Mouse (Mus musculus): ENCODE results near the gene Gm20449. TPM values are rescaled to one million over a fixed set of nuclear protein-coding genes. Genes with fewer than 3 reads are reported as not detected.
"Not testable (repeated sequence)": the region's sequence is repeated elsewhere in the genome, so short reads cannot be mapped to it uniquely, and the experiment has no call there.

The Gm20449 gene
- under 1 TPM in 1 of 2 experiments, not detected in 1; 0.40 TPM for total RNA-seq (2021)
- long read RNA-seq, experiment 1, result 0 reads
- long read RNA-seq, experiment 2, result 0 reads

DNA sequence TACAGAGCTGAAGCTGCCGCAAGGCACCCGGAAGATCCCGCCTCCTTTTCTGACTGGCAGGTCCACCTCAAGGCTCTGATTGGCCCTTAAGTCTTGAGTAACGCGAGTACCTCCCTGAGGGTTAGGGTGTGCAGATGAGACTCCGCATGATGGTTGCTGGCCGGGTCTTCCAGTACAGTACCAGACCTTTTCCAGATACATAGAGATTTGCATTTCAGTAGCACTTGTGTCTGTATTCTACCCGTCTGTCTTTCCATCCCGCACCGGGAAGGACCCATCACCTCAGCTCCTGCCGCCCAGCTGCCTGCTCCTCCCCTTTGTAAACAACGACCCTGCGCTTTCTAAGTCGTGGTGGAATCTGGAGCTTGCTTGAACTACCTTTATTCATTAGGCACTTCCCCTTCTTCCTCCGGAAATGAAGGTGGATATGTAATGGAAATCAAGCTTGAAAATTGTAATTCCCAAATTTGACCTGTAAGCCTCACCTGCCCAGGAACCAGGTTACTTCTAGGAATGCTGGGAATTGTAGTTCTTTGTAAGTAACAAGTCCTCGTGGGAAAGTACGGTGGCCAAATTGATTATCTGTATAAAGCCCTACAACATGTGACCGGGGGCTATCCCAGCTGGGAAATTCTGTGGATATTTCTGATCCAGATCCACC lies at the start of gene Gm20449, which contains the start of gene AW146154:
Gene Gm20449 (minus strand): TSS at position 29 of the 661 bp plus-strand sequence.
Gene AW146154 (minus strand): TSS at position 502 of the 661 bp plus-strand sequence.
- peak; percentile 100 for DNase-seq (ENCODE audit: low spot score in 2 of 2)

DNA sequence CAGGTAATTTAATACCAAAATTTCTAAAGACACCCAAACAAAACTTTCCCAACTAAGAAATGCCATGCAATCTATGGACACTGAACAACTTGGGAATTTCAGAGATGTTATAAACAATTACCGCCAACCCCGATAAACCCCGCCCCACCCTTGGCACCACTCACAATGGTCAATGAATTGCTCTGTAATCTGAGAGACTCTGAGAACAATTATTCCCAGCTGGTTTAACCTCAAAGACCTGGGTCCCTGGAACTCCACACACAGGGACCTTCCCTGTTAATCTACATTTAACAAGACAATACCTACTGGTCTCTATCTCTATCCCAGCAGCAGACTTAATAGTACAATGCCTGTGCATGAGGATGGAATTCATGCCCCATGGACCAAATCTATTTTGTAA lies 13.5 kb upstream of the Gm20449 start:
- DNase-seq (ENCODE audit: low spot score in 2 of 2), result no peak

DNA sequence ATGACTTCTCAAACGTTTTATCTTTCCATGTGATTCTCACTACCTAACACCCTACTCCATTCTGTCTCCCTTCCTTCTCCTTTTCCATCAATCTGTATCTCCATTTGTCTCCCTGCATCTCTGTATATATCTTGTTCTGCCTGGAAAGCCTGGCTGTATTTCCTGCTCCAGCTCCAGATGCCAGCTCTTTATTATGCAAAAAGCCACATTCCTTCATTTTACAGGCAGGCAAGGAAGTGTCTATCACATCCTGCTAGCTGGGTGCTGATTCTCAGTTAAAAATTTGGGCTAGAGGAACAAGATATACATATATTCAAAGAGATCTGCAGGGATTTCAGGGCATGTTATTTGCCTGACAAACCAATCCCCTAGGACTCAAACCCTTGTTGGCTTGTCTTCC lies 13.0 kb upstream of the Gm20449 start:
- DNase-seq (ENCODE audit: low spot score in 2 of 2), result no peak

DNA sequence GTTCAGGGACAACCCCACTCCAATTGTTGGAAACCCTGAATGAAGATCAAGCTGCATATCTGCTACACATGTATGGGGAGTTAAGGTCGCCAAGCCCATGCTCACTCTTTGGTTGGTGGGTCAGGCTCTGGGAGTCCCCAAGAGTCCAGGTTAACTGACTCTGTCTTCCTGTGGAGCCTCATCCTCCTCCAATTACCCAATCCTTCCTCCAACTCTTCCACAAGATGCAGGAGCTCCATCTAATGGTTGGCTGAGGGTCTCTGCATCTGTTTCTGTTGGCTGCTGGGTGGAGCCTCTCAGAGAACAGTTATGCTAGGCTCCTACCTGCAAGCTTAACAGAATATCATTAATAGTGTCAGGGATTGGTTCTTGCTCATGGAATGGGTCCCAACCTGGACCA lies 3.2 kb upstream of the Gm20449 start:
- no peak for DNase-seq (ENCODE audit: low spot score in 2 of 2)

DNA sequence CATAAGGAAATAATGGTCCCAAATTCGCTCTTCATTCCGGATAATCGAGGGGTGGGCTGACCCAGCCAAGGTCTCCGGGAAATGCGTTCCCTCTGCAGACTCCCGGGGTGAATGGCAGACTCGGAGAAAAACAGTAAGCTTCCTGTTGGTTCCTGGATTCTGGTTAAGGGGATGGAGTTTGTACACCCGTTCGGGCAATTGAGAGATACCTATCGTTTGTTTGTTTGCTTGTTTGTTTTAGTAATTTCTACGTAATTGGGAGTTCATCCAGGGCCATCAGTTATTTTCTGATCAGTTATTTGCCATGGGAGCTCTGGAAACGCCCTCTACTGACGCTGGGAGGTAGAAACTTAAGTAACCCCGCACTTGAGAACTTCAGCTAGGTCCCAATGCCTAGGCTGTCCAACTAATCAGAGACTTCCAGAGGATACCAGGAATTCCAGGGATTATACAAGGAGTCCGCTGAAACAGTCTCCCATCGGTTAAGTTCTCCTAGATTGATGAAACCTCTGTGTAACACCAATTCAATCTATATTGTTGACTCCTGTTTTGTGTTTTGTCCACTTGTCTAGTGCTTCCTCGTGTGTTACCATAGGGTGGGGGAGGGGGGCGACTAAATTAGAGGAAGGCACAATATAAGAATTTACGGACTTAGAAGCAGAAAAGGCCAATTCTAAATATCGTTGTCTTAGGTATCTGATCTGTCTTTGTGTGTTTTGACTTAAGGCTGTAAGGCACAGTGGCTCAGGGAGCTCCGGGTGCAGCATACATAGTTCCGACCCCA lies 1.1 kb upstream of the Gm20449 start:
- DNase-seq (ENCODE audit: low spot score in 2 of 2), result peak; percentile 63 to 64

DNA sequence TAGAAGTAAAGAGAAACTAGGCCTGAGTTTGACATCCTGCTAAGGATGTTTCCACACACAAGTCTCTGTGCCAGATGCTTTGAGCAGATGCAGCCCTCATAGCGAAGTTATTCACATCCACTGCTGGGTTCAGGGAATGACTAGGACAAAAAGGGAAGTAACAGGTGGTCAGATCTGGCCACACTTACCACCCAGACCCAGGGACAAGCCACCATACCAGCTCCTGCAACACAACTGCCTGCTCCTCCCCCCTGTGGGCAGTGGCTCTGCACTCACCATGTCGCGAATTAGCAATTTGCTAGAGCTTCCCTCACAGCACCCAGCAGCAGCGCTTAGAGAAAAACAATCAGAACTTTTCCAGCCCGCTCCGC lies 214 bp downstream of the Gm20449 start:
- DNase-seq (ENCODE audit: low spot score in 2 of 2), result not testable (repeated sequence)

DNA sequence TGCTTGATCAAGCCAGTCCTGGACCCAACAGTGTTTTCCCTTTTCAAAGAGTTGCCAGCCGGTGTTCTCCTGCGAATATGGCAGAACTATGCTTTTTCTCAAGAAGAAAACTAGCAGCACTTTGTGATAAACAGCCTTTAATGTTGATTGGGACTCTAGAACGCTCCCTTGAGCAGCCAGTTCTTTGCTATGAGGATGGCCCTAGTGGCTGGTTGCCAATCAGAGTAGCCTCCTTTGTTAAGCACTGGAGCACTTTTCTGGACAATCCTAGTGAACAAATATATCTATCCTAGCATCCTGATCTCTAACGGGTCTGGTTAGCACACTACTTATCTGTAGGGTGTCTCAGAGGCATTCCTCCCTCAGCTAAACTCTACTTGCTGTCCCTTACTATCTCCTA lies 753 bp downstream of the Gm20449 start:
- DNase-seq (ENCODE audit: low spot score in 2 of 2), result not testable (repeated sequence)

DNA sequence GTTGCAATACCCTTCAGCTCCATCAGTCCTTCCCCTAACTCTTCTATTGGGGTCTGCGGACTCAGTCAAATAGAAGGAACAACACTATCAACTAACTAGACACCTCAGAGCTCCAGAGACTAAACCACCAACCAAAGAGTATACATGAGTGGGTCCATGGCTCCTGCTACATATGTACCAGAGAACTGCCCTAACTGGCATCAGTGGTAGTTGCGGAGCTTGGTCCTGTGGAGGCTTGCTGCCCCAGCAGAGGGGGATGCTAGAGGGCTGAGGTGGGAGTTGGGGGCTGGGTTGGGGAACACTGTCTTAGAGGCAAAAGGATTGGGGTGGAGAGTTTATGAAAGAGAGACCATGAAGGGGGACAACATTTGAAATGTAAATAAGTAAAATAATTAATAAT lies 1.3 kb downstream of the Gm20449 start:
- DNase-seq (ENCODE audit: low spot score in 2 of 2), result no peak

DNA sequence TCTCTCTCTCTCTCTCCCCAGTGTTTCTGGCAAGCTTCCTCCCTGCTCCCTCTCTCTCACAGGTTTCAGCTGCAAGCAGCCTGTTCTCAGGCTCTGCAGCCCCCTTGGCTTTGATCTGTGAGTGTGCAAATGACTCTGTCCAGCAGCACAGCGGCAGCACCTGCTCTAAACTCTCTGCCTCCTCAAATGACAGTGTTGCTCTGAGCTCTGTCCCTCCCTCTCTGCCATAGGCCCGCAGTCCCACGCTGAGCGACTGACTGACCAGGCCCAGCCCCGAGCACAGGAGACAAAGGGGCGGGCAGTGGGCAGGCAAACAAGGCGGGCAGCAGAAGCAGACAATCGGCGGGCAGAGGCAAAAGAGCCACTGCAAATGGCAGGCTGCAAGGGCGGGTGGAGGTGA lies 47.4 kb downstream of the Gm20449 start:
- DNase-seq (ENCODE audit: low spot score in 2 of 2), result no peak

DNA sequence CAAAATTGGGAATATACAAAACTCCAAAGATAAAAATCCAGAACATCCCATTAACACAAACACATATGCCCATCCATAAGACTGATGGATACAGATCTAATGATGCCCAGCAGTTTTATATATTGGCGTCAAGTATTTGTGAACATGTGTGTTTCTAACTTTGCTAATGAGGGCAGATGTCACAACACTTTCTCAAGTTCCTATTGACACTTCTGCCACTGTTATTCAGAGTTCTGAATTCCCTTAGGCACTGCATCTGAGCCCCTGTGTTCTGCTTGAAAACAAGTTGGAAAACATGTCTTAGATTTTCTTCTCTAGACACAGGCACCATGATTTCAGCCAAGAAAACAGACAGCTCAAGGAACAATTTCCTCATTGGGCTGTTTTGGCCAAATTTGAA lies 50.6 kb downstream of the Gm20449 start, which contains the start of gene Vmn2r57:
Gene Vmn2r57 (minus strand): TSS at position 101 of the 400 bp plus-strand sequence.
- DNase-seq (ENCODE audit: low spot score in 2 of 2), result not testable (repeated sequence)

DNA sequence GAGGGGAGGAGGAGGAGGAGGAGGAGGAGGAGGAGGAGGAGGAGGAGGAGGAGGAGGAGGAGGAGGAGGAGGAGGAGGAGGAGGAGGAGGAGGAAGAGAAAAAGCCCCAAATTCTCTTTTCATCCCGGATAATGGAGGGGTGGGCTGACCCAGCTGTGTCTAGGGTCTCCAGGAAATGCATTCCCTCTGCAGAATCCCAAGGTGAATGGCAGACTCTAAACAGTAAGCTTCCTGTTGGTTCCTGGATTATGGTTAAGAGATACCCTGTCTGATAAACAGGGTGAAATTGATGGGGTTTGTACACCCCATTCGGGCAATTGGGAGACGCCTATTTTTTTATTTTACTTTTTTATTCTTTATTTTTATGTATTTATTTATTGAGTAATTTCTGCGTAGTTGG lies 105.1 kb downstream of the Gm20449 start:
- no peak for DNase-seq (ENCODE audit: low spot score in 2 of 2)

DNA sequence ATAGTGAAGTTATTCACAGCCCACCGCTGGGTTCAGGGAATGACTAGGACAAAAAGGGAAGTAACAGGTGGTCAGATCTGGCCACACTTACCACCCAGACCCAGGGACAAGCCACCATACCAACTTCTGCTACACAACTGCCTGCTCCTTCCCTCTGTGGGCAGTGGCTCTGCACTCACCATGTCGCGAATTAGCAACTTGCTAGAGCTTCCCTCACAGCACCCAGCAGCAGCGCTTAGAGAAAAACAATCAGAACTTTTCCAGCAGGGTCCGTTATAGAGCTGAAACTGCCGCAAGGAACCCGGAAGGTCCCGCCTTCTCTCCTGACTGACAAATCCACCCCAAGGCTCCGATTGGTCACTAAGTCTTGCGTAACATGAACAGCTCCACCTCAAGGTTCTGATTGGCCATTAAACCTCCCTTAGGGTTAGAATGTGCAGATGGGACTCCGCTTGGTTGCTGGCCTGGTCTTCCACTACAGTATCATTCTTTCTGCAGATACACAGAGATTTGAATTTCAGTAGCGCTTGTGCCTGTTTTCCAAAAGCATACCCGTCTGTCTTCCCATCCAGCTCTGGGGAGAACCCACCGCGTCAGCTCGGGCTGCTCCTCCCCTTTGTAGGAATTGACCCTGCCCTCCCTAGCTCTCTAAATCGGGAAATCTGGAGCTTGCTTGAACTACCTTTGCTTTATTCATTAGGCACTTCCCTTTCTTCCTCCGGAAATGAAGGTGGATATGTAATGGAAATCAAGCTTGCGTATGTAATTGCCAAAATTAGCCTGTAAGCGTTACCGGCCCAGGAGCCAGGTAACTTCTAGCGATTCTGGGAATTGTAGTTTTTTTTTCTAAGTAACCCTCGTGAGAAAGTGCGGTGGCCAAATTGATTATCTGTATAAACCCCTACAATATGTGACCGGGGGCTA lies 105.9 kb downstream of the Gm20449 start, which contains the start of gene AI987944:
Gene AI987944 (minus strand): TSS at position 332 of the 924 bp plus-strand sequence.
- peak; percentile 76 to 86 for DNase-seq (ENCODE audit: low spot score in 2 of 2)

Other genes with a start within 250 kb of the Gm20449 start
- 10 to 100 TPM; 11.2 to 12.2 TPM for gene AI987944, start 106.0 kb downstream of the Gm20449 start, total RNA-seq (2021)
- under 1 TPM; 0.42 to 0.51 TPM for gene Vmn2r57, start 50.7 kb downstream of the Gm20449 start, total RNA-seq (2021)
- gene AW146154, start 473 bp upstream of the Gm20449 start, total RNA-seq (2021), result 1 to 10 TPM; 8.3 to 8.5 TPM
- gene Gm6871, start 74.2 kb upstream of the Gm20449 start, total RNA-seq (2021), result not detected
- gene 2610021A01Rik, start 99.8 kb upstream of the Gm20449 start, total RNA-seq (2021), result 10 to 100 TPM; 32.6 to 36.0 TPM
- 10 to 100 TPM; 38.7 to 43.5 TPM for gene Zfp788, start 133.8 kb upstream of the Gm20449 start, total RNA-seq (2021)

Measured in left cerebral cortex, adult 18-20 months (tissue).